Comparison of ENCODE assay signal across 20 mouse cellular contexts in the genomic region with DNA sequence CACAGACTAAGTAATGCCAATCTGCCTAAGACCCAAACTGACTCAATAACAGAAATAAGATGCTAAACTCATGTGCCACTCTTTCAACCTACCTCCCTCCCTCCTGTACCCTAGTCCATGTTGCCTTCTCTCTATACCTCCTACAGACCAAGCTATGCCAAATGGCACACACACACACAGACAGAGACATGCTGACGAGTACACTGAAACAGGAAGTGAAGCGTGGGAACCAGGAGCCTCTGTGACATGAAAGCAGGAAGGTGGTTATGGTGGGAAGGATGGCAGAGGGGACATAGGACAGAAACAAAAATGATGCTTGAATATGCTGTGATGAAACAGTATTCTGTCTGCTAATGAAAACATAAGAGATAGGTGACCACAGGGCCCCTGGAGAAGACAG. TPM values are rescaled to one million over a fixed set of nuclear protein-coding genes. Genes with fewer than 3 reads are reported as not detected.
A peak's percentile ranks its signal among the peaks of the same experiment; 100 is the strongest.
DNase-seq lines count a peak whose midpoint lies in the region; ATAC-seq lines count a peak whose summit lies in the region.
"Had no signal": no experiment of that assay in that cellular context is flagged by ENCODE, and none has a peak within 500 bp of the region (broad histone marks: within the 10 kb centered on the region; RNA-seq: fewer than 3 reads in every experiment).

No protein-coding gene starts in this region.

- H3K4me3 ChIP-seq in kidney, embryonic 15.5 days (replicated peaks), result no peak overlapping the region
- no peak overlapping the region for H3K4me3 ChIP-seq in hindbrain, embryonic 13.5 days
- H3K4me3 ChIP-seq: forebrain, embryonic 13.5 days; heart, embryonic 12.5 days; hindbrain, embryonic 12.5 days; limb, embryonic 15.5 days; midbrain, embryonic 10.5 days had no signal

- H3K27me3 ChIP-seq in kidney, embryonic 15.5 days, result no peaks in the 10 kb centered on the region
- no peaks in the 10 kb centered on the region for H3K27me3 ChIP-seq in hindbrain, embryonic 13.5 days
- H3K27me3 ChIP-seq: CH12.LX; forebrain, embryonic 13.5 days; heart, embryonic 12.5 days; hindbrain, embryonic 12.5 days; limb, embryonic 15.5 days had no signal

- peak; percentile 69 for ATAC-seq in frontal cortex, adult (ENCODE audit: low TSS enrichment)
- ATAC-seq in megakaryocyte, adult 5-6 weeks (ENCODE audit: poor library complexity, severe bottlenecking), result peak; percentile 75
- no peak for ATAC-seq in kidney, embryonic 15.5 days (replicated peaks; ENCODE audit: low FRiP score)
- ATAC-seq in hindbrain, embryonic 13.5 days (ENCODE audit: low FRiP score), result no peak
- ATAC-seq: forebrain, embryonic 13.5 days; intestine, embryonic 16.5 days had no signal

- 83% methylated on average over 2 of the region's 2 CpGs for WGBS in kidney, embryonic 15.5 days
- 91% methylated on average over 2 of the region's 2 CpGs for WGBS in hindbrain, embryonic 13.5 days

- no peak for DNase-seq in frontal cortex, postnatal 10 days (ENCODE audit: low spot score in 2 of 2)
- DNase-seq in thymus, postnatal 14 days, result peak; percentile 39
- DNase-seq in thymus, postnatal 10 days (ENCODE audit: low spot score in 2 of 2), result no peak
- peak; percentile 33 for DNase-seq in thymus, postnatal 4 days
- DNase-seq: adrenal gland, postnatal 36 days; cerebellum, adult 2 months; gastrocnemius, postnatal 36 days; heart, postnatal 14 days; lung, postnatal 10 days had no signal

- H3K36me3 ChIP-seq in kidney, embryonic 15.5 days, result peaks cover 90% of the 10 kb centered on the region
- H3K36me3 ChIP-seq in hindbrain, embryonic 13.5 days, result peaks cover 75% of the 10 kb centered on the region

- H3K4me1 ChIP-seq in kidney, embryonic 15.5 days, result no peaks in the 10 kb centered on the region
- H3K4me1 ChIP-seq in hindbrain, embryonic 13.5 days (replicated peaks), result no peaks in the 10 kb centered on the region
- H3K4me1 ChIP-seq: forebrain, embryonic 13.5 days; heart, embryonic 12.5 days; hindbrain, embryonic 12.5 days; limb, embryonic 15.5 days; midbrain, embryonic 10.5 days had no signal

- H3K9ac ChIP-seq in kidney, embryonic 15.5 days, result no peak overlapping the region
- no peak overlapping the region for H3K9ac ChIP-seq in hindbrain, embryonic 13.5 days
- H3K9ac ChIP-seq: forebrain, embryonic 13.5 days; heart, embryonic 12.5 days; hindbrain, embryonic 12.5 days; limb, embryonic 15.5 days had no signal

- H3K4me2 ChIP-seq in kidney, embryonic 15.5 days, result no peak overlapping the region
- no peak overlapping the region for H3K4me2 ChIP-seq in hindbrain, embryonic 13.5 days
- H3K4me2 ChIP-seq: forebrain, embryonic 13.5 days; heart, embryonic 12.5 days; hindbrain, embryonic 12.5 days; limb, embryonic 15.5 days had no signal

- H3K27ac ChIP-seq in kidney, embryonic 15.5 days, result no peak overlapping the region
- no peak overlapping the region for H3K27ac ChIP-seq in hindbrain, embryonic 13.5 days
- H3K27ac ChIP-seq: forebrain, embryonic 13.5 days; hindbrain, embryonic 12.5 days; limb, embryonic 15.5 days; midbrain, embryonic 10.5 days had no signal

- no peaks in the 10 kb centered on the region for H3K9me3 ChIP-seq in kidney, embryonic 15.5 days (replicated peaks)
- no peaks in the 10 kb centered on the region for H3K9me3 ChIP-seq in hindbrain, embryonic 13.5 days
- H3K9me3 ChIP-seq: forebrain, embryonic 13.5 days; heart, embryonic 12.5 days; hindbrain, embryonic 12.5 days; limb, embryonic 15.5 days; midbrain, embryonic 10.5 days had no signal

RNA-seq across cellular contexts. Expression of a gene that starts 7.0 kb away (rescaled TPM):
- total RNA-seq in megakaryocyte, adult 5-6 weeks (2015), result 1.3 and 1.4 TPM in 2 replicates
- 1.2 and 1.5 TPM in 2 replicates for total RNA-seq in megakaryocyte, adult 5-6 weeks (2017)
- 3.0 and 3.4 TPM in 2 replicates for polyA plus RNA-seq in kidney, embryonic 15.5 days (2015; fragmentation: Nextera tagmentation; extraction: Ambion mirVana)
- 1.4 and 2.5 TPM in 2 replicates for polyA plus RNA-seq in hindbrain, embryonic 13.5 days (2015; fragmentation: Nextera tagmentation; extraction: Ambion mirVana)

Comparison
In these comparisons a context has a peak if more than half of its experiments do, and no peak if none do; other contexts are left out.
1. DNase-seq: peak in thymus, postnatal 14 days (single experiment) and thymus, postnatal 4 days (single experiment); none in frontal cortex, postnatal 10 days (0 of 2) and thymus, postnatal 10 days (0 of 2).
2. ATAC-seq: peak in frontal cortex, adult (single experiment) and megakaryocyte, adult 5-6 weeks (single experiment); none in kidney, embryonic 15.5 days (single experiment) and hindbrain, embryonic 13.5 days (single experiment).